Mouse (Mus musculus): Measurements from ENCODE around the gene Apoc2. TPM values are rescaled to one million over a fixed set of nuclear protein-coding genes. Genes with fewer than 3 reads are reported as not detected.
A peak's percentile ranks its signal among the peaks of the same experiment; 100 is the strongest.

The Apoc2 gene
- total RNA-seq (2015; ENCODE audit: low replicate concordance) = 8.0 and 22.7 TPM in 2 replicates
- not detected in 2 replicates for total RNA-seq (2017; ENCODE audit: low replicate concordance)

DNA sequence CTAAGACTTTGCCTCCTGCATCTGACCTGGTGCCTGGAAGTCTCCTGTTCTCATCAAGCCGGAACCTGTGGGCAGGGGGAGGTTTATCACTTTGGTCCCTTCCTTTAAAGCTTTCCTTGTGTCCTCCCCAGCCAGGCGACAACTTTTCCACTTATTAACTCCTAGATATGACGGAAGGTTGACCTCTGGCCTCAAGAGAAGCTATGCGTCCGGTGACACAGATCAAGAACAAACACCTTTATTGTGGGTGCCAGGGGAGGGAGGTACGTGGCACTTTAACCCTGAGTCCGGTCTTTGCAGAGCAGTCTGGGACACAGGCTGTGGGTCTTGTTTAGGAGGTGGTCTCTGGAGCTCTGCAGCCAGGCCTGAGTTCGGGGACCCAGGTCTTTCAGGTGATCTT, at the start of gene Apoc2:
TSS of gene Apoc2 (minus strand) at position 70 of the 400 bp plus-strand sequence.
- ATAC-seq (replicated peaks; ENCODE audit: low FRiP score, poor library complexity, severe bottlenecking) = no peak

DNA sequence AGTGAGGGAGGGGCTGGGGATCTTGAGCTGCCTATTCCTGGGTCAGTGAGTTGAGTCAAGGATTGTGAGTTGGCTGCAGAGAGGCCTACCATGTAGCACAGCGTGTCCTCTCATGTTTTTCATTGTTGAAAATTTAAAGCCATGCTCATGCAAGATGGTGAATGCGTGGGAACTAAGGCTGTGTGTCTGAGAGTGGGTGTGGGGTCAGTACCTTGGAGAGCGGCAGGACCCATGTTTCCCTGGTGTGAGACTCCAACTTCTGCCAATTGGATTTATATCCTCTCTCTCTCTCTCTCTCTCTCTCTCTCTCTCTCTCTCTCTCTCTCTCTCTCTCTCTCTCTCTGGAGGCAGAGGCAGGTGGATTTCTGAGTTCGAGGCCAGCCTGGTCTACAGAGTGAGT, 48.8 kb upstream of the Apoc2 start:
- no peak for ATAC-seq (replicated peaks; ENCODE audit: low FRiP score, poor library complexity, severe bottlenecking)

DNA sequence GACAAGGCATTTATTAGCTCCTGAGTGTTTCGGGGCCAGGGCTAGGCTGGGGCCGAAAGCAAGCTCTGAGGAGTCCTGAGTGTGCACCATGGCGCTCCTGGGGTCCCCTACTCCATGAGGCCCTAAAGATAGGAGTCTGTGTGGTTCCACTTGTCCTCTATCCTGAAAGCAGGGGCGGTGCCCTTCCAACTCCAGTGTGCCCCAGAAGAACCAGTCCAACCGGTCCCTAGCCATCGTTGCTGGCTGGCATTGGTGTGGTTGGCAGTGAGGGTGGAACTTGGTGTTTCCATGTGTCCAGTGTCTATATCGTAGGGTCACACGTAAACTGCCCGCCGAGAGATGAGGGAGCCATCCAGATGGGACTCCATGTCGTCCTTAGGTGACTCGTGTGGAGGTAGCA, 46.4 kb upstream of the Apoc2 start:
- no peak for ATAC-seq (replicated peaks; ENCODE audit: low FRiP score, poor library complexity, severe bottlenecking)

DNA sequence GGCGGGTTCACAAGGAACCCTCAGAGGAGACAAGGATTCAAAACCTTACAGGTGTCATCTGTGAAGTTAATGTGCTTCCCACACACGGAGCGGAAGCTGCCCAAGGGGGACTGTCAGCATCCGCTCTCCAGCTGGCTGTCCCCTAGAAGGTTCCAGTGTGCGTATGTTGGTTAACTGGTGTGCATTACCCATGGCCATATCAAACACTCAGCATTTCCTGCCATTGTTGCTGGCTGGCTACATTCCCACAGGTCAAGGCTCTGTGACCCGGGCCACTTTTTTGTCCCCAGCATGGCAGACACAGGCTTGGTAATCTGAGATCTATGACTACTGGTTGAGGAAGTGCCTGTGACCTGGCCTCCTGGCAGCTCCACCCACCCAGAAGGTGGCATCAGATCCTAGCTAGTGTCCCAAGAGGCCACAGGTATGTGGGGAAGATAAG, 45.0 kb upstream of the Apoc2 start:
- ATAC-seq (replicated peaks; ENCODE audit: low FRiP score, poor library complexity, severe bottlenecking) = no peak

DNA sequence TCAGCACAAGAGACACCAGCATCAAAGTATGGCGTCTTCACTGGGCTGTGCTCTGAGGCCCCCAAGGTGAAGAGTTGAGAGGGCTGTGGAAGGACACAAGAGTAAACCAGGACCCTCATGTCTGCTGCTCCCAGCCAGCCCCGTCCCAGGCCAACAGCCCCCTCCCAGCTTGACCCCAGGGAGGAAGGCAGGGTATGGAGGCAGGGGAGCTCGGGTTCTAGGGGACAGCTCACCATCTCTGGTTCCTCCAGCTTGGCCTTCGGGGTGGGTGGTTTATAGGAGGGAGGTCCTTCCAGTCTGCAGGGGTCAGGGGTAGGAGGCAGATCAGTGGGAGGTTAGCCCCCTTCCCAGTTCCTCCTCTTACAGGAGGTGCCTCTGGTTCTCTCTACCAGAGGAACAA, 41.5 kb upstream of the Apoc2 start:
- ATAC-seq (replicated peaks; ENCODE audit: low FRiP score, poor library complexity, severe bottlenecking) = no peak

DNA sequence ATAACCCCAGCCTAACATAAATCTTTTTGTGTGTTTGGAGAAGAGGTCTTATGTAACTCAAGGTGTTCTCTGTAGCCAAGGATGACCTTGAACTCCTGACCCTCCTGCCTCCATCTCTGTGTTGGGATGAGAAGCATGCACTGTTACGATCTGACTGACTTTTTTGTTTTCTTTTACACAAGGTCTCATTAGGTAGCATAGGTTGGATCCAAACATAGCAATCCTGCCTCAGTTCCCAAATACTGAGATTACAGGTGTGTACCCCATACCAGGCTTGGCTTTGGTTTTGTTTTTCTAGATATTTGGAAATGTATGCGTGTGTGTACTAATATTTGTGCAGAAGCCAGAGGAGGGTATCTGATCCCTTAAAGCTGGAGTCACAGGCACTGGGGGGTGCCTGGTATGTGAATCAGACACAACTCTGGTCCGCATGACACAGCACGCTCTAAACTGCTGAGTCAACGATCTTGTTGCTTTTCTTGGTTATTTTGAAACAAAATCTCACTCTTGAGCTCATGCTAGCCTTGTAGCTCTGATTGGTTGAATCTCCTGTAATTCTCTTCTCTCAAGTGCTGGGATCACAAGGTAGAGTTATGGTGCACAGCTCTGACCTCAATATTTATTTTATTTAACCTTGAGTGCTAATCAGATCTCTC, 40.7 kb upstream of the Apoc2 start:
- ATAC-seq (replicated peaks; ENCODE audit: low FRiP score, poor library complexity, severe bottlenecking) = no peak

DNA sequence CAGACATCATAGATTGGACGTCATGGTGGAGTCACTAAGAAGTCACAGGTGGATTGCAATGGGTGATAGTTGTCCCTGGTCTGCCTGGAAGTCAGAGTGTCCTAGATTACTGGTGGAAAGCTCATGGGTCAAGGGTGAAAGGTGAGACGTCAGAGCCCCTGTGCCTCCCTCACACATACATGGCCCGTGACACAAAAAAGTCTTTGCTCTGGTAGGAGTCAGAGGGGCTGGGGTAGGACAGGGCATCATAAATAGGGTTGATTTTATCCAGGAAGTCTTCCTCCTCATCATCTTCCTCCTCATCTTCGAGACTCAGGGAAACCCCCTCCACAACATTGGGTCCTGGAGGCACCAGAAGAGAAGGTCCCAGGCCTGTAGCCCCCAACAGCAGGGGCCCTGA, 39.6 kb upstream of the Apoc2 start:
- ATAC-seq (replicated peaks; ENCODE audit: low FRiP score, poor library complexity, severe bottlenecking) = no peak

DNA sequence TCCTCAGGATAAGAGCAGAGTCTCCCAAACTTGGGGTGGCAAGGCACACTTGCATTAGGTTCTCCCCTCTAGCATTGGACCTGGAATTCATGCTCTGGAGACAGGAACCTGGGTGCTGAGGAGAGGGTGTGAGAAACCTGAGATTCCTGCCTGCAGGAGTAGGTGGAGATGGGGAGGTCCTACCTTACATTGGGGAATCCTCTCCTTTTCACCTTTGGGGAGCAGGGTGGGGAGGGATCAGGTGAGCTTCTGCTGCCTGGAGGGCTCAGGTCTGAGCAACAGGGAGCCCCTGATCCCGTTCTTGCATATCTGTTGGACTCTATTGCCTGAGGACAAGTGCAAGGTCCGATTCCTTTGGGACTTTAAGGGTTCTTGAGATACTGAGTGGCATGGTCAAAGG, 39.1 kb upstream of the Apoc2 start:
- ATAC-seq (replicated peaks; ENCODE audit: low FRiP score, poor library complexity, severe bottlenecking) = no peak

DNA sequence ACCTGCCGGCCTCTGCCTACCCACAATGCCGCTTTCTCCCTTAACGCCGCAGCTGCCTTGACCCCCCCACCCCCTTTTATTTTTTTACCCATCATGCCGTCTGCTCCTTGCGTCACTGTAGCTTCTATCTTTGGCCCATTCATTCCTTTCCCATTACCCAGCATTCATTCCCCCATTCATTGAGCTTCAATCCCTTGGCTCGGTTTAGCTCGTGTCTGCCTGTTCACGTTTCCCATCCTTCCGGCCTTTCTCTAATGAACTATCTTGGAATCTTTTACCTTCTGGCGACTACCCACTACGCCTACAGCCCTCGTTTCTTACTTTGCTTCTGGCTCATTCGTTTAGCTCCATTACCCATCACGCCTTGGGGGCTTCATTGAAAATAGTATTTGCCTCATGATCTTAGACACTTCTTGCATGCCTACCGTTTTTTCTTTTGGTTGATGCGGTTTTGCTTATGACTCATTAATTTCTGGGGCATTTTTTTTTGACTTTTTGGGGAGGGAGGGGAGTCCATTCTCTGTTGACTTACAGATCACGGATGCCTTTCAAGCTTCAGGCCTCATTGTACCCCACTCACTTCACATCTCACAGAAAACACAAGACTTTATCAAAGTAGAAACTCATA, 38.4 kb upstream of the Apoc2 start:
- ATAC-seq (replicated peaks; ENCODE audit: low FRiP score, poor library complexity, severe bottlenecking) = peak; percentile 28

DNA sequence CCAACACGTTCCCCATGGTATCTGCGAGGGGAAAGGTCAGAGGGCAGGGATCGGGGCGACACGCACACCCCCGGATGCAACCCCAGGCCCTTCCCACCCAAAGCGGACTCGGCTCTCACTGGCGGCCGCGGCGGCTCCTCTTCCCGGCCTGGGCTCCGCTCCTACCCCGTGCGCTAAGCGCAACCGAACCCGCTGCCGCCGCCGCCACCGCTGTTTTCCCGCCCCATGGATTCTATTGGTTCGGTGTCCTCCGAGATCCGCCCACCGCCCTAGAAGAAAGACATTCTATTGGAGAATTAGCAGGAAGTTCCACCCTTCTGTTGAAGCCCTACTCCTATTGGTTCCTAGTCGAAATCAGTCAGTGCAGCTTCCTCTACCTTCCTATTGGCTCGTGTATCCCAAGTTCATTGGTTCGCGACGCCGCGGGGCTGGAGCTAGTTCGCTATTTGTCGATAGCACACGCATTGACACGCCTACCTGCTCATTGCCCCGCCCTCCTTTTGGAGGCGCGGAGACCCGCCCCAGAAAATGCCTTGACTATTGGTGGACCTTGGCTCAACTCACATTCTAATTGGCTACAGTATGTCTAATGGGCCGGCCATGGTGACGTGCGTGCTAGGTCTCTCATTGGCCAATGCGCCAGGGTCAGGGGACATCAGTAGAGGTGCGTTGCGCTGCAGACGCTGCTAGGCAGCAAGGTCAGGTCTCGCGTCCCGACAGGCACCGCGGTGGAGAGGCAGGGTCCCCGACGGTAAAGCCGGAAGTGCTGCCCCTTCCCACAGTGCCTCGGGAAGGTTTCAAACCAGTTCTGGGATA, 37.7 kb upstream of the Apoc2 start, which contains the start of gene Tomm40:
TSS of gene Tomm40 (minus strand) at position 200 of the 816 bp plus-strand sequence.
- peak; percentile 92 for ATAC-seq (replicated peaks; ENCODE audit: low FRiP score, poor library complexity, severe bottlenecking)

DNA sequence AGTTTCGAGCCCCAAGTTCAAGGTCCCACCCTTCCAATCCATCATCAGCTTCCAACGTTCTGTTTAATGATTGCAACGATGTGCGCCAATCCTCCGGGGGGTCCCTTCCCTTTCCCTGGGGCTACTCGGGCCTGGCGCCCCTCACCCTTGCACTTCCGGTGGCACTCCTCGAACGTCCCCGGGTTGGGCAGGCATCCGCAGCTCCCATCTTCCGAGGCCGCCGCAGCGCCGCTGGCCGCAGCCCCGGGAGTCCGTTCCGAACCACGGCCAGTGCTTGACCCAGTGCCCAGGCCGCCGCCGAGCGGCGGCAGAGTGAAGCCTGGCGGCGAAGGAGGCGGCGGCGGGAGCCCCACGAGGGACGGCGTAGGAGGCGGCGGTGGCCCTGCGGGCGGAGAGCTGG, 37.1 kb upstream of the Apoc2 start:
- no peak for ATAC-seq (replicated peaks; ENCODE audit: low FRiP score, poor library complexity, severe bottlenecking)

DNA sequence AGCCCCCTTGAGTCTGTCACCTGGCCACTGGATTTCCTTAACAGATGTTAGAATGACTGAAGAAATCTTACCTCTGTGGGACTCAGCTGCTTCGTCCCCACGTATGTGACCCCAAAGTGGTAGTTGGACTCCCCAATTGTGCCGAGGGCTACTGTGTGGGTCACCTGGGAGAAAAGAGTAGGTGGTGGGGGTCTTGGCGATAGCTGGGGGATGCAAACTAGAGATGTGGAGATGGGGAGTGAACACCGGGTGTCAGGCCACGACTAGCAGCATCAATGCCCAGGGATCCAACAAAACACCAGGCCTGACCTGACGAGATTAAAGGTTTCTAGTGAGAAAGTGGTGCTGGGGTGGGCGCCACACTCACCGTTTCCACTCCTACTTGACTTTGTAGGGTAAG, 35.9 kb upstream of the Apoc2 start:
- ATAC-seq (replicated peaks; ENCODE audit: low FRiP score, poor library complexity, severe bottlenecking) = no peak

DNA sequence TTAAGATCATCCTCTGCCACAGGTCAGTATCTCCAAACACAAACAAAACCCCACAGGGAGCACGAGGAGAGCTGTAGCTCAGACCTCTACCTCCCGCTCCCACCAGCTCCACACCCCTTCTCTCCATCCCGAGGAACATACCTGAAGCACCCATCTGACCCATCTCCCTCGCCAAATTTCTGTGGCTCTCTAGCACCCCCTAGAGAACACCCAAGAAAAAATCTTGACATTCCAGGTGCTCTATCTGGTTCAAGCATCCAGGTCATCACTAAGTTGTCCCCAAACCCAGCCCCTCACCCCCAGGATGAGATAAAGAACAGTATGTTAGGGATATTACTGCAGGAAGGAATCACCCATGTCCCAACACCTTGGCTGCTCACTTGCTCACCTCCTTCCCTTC, 35.5 kb upstream of the Apoc2 start:
- no peak for ATAC-seq (replicated peaks; ENCODE audit: low FRiP score, poor library complexity, severe bottlenecking)

DNA sequence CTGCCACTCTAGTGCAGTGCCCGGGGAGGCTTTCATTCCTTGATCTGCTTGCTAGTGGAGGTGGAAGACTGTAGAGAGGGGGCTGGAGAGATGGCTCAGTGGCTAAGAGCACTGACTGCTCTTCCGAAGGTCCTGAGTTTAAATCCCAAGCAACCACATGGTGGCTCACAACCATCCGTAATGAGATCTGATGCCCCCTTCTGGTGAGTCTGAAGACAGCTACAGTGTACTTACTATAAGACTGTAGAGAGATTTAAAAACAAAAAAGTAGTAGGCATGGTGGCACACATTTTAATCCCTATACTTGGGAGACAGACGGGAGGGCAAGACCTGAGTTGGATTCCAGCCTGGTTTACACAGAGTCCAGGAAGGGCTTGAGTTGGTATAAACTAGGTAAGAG, 34.7 kb upstream of the Apoc2 start:
- ATAC-seq (replicated peaks; ENCODE audit: low FRiP score, poor library complexity, severe bottlenecking) = no peak

DNA sequence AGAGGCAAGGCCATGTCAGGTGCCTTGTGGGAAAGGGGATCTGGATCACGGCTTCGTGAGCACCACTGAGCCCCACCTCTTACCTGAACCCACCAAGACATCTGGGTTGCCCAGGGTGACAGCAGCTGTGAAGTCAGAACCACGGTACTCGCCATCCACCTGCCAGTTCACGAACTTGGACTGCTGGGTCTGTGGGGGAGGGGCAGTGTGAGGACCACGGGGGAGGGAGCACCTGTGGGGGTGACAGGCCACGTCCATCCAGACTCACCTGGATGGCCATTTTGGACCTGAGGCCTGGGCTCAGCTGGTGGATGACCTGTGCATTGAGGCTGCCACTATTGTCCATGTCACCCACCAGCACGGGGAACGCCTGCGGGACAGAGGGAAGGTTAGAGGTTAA, 32.9 kb upstream of the Apoc2 start:
- ATAC-seq (replicated peaks; ENCODE audit: low FRiP score, poor library complexity, severe bottlenecking) = no peak

DNA sequence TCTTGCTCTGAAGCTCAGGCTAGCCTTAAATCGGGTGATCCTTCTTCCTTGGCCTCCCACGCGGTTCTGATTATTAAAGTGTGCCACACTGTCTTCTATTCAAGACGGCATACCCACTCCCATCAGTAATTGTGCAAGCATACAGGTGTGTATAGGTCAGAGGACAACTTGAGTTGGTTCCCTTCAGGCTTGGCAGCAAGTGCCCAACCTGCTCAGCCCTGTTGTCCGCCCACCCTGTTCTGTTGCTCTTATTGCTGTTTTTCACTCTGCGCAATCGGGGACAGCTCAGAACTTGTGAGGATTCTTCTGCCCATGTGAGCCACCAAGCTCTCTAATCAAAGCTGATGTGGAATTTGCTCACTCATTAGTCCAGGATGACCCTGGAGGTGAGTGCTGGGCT, 27.5 kb upstream of the Apoc2 start:
- ATAC-seq (replicated peaks; ENCODE audit: low FRiP score, poor library complexity, severe bottlenecking) = no peak

DNA sequence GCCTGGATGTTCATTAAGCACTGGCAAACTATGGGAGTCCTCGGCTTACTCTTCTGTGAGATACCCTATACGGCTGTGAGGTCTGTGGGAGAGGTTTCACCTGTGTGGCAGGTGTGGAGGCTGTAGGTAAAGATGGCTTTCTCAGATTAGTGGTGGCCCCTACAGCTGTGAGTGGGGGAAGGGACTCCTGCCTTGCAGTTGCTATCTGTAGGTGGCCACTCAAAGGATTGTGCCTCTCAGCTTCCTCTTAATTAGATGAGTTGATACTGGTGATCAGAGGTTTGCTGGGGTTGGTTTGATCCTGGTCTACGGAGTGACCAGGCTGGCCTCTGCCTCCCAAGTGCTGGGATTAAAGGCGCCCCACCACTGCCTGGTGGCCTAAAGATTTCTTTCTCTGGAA, 26.7 kb upstream of the Apoc2 start:
- no peak for ATAC-seq (replicated peaks; ENCODE audit: low FRiP score, poor library complexity, severe bottlenecking)

DNA sequence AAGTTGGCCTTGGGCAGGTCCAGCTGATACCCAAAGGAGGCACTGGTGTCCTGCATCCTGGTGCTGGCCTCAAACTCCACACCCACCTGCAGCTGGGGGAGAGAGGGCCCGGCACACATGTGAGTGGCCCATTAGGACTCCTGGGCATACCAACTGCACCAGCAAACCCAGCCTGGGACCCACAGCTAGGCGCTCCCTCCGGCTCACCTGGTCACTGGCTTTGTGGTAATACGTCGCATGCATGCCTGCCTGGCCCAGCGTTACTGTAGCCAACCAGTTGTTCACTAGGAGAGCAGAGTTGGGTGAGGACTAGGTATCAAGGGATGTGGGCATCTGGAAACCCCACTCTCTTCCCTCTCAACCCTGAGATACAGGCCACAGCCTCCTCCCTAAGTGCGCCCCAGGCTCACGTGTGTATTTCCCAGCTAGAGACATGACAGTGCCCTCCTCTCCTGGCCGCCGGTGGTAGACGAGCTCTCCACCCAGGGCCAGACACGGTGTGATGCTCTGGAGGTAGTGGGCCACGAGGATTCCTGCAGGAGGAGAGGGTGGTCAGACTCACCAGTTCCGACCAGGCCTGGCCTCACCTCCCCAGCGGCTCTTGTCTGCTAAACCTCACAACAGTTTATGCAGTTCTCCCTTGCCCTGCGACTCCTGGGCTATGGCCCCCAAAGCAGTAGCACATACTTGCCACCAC, 25.3 kb upstream of the Apoc2 start:
- no peak for ATAC-seq (replicated peaks; ENCODE audit: low FRiP score, poor library complexity, severe bottlenecking)

DNA sequence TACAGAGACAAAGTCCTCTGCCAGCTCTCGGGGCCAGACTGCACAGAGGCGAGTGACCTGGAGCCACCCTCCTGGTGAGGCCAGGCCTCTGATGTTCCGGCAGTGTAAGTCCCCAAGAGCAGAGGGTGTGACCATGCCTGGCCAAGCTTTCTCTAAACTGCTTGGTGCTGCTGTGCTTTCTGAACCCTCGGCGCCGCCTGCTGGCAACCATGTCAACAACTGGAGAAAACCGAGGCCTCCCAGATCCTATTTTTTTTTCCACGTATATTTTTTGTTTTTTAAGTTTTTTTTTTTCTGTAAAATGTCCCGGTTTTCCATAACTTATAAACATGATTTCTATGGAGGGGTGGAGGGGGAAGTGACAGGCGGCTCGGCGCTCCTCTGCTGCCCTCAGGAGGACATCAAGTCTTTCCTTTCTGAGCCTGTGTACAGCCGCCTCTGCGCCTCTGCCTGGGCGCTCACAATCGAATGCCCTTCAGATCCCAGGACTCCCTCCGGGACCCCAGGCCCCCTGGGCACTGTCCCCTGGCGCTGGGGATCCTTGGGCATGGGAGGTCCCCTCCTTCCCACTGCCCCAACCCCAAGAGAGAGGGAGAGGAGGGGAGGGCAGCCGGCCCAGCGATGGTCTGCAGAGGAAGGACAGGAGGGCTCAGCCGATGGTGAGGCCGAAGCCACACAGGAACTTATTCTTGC, 23.5 kb upstream of the Apoc2 start:
- ATAC-seq (replicated peaks; ENCODE audit: low FRiP score, poor library complexity, severe bottlenecking) = no peak
